ENCODE assay signal across 27 mouse cellular contexts in genomic region chr9:122855141-122855540, GRCm38 (mm10). TPM values are rescaled to one million over a fixed set of nuclear protein-coding genes. Genes with fewer than 3 reads are reported as not detected.
"Had no signal": no experiment of that assay in that cellular context is flagged by ENCODE, and none has a peak within 500 bp of the region (broad histone marks: within the 10 kb centered on the region; RNA-seq: fewer than 3 reads in every experiment).

No protein-coding gene starts in this region.

RNA-seq across cellular contexts. Expression of gene Gm35549, which starts 11.3 kb away (rescaled TPM):
- total RNA-seq: heart, postnatal 10 days; heart, postnatal 14 days; heart, postnatal 25 days; heart, postnatal 36 days; heart, postnatal 4 days; hematopoietic stem cell, adult 5-6 weeks; hindbrain, postnatal 0 days; layer of hippocampus, adult 18-20 months; layer of hippocampus, adult 2 months; layer of hippocampus, adult 8-10 months; layer of hippocampus, postnatal 10 days; layer of hippocampus, postnatal 14 days; layer of hippocampus, postnatal 25 days; layer of hippocampus, postnatal 36 days; left cerebral cortex, adult 18-20 months; left cerebral cortex, adult 2 months had no signal
- polyA plus RNA-seq: heart, embryonic 10.5 days; heart, embryonic 12.5 days; heart, embryonic 13.5 days; heart, embryonic 14.5 days; heart, embryonic 16.5 days; hindbrain, embryonic 10.5 days; hindbrain, postnatal 0 days; intestine, embryonic 15.5 days; intestine, embryonic 16.5 days; intestine, postnatal 0 days; kidney, adult 2 months; large intestine, adult 2 months had no signal
